Mouse (Mus musculus) kidney, postnatal 14 days (tissue): ENCODE results near the gene Schip1.

Source experiments
- DNase-seq: peaks from one replicate; pipeline ENCODE4 v3.0.0; 2022; ENCODE audit warnings: mixed read lengths

Schip1 gene

DNA sequence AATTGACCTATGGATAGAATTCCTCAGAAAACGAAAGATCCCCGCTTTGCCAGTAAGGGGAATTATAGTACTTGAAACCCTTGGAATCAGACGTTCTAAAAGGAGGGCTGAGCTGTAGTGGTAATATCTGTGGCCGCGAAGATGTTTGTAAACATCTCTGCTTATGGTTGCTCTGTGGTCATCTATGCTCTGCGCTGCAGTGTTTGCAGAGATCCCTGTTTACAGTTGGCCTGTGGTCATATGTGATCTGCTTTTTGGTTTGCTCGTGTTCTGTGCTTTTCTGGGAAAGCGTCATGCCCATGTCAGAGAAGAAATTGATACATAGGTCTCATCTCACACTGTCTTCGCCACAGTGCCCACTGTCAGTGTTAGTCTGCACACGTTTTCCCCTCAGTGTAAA is 528.0 kb downstream of the Schip1 start:
- no peak for DNase-seq

DNA sequence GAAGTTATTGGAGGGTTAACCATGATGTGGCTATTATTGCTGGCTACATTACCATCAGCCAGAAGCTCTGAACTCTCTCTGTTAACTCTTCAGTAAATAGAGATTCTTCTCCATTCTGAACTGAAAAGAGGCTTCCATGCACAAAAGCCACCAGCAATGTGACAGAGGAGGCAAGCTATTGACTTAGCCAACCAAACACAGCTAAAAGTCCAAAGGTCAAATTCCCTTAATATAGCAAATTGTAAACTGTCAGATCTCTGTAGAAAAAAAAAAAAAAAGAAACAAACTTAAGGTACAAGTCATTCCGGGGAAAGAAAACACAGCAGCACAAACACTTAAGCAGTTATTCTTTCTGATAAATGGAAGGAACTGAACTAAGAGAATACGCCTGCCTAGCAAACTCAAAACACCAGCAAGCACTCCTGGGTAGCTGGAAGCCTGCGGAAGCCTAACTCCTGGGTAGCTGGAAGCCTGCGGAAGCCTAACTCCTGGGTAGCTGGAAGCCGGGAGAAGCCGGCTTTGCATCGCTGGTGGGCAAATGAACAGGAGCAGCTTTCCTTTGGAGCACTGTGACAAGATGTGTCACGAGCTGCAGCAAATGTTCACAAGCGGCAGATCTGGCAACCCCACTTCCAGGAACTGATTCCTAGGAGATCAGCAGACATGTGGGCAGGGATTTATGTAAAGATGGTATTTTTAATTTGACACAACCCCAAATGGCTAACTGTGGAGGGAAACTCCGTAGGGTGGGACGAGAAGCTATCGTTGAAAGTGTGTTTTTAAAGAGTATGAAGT is 528.7 kb downstream of the Schip1 start:
- DNase-seq = no peak

DNA sequence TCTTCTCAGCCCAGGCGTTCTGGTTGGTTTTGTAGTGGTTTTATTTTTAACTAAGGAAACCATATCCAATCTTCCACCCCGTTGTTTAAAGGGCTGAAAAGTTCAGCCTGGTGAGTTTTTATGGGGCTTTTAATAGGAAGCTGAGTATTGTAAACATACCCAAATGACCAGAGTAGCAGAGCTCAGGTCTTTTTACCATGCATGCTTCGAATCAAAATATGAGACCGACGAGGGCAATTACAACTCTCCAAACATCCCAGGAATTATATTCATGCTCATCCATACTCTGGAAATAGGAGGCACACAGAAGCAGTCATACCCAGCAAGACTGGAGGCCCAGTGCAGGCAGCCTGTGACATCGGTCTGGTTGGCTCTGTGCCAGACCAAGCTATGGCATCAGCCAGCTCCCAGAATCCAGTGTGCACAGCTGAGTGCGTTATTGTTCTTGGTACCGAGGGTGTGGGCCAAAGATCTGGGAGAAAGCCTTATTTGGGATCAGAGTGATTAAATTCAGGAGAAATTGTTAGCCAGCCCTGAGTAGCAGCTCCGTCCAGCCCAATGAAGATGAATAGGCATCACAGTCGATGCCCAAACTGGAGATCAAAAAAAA is 530.8 kb downstream of the Schip1 start:
- DNase-seq = no peak

DNA sequence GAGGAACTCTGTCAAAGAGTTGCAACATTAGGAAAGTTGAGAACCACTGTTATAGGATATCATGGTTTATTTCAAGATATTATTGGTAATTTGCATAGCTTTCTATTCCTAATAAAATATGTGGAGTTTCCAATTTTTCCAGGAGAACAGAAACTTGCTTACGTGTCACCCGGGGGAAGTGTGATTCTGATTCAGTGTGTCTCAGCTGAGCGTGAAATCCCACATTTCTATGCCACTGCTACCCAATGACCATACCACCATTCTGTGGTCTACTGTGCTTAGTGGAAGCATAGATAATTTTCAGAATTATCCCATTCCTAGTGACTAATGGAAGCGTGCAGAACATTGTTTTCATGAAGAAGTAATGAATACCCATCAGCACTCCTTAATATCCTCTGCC is 532.3 kb downstream of the Schip1 start:
- DNase-seq = no peak

DNA sequence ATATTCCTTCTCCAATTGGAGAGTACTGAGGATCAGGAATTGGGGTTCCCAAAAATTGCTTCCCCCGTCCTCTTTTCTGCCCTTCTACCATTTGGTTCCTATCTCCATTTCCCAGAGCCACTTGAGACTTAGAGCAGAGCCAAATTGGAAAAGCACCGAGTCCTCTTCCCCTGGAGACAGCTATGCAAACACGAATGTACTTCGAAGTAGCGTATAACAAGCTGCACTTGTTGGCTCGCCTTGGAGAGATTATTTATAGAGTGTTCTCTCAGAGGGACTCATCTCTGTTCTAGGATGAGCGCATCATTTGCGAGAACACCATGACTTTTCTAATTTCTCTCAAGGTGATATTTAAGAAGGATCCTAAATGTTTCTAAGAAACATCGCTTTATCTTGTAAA is 538.3 kb downstream of the Schip1 start:
- no peak for DNase-seq

DNA sequence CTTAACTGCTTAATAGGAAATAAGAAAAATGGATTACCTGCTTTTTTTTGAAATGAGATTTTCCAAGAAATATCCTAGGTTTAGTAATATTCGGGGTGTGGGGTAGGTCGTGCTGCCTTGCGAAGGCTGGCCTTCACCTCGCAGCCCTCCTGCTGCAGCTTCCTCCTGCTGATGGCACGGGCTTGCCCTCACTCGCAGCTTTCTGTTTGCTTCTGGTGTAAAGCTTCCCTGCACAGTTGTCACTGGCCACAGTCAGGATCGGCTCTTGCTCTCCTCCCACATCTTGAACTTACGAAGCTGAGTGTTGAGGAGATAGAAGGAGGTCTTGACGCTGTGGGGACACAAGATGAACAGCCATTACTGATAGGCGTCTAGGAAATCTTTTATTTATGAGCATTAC is 539.9 kb downstream of the Schip1 start:
- no peak for DNase-seq

DNA sequence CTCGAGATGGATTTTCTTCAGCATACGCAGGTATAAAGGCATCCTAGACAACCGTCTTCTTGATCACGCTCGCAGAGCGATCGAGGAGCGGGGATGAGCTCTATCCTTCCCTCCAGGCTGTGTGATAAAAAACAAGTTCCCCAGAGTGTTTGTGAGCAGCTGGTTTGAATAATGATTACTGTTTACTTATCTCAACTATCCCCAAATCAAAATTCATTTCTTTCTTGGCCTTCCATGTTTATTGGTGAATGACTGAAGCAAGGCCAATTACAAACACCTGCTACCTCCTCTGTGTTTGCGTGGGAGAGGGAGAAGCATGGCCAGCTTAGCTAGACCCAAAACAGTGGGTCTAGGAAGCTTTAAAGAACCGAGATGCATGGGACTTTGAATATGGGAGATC is 540.4 kb downstream of the Schip1 start:
- DNase-seq = no peak

DNA sequence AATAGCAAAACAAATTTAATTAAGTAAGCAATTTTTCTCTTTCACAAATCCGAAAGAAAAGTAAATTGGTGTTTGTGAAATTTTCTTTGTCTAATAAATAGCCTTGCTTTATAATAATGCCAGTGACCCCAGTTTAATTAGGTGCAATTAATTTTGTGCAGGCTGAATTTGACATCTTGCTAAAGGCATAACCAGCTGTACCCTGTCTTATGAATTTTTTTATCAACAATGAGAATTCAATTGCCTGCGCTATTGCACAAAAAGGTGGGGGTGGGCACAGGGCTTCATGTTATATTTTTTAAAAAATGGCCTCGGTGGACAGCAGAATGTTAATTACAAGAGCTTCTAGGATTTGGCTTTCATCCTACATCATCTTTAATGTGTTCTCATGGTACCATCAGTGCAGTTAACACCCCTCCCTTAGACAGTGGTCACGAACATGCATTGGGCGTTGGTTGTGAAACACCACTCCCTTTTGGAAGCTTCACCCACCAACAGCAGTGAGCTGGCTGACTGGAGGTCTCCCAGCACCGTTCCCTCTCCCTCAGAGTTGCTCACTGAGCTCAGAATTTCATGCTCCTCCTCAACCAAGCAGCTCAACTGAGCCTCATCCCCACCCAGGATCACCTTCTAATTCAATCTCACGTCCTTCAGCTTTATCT is 541.5 kb downstream of the Schip1 start:
- no peak for DNase-seq

DNA sequence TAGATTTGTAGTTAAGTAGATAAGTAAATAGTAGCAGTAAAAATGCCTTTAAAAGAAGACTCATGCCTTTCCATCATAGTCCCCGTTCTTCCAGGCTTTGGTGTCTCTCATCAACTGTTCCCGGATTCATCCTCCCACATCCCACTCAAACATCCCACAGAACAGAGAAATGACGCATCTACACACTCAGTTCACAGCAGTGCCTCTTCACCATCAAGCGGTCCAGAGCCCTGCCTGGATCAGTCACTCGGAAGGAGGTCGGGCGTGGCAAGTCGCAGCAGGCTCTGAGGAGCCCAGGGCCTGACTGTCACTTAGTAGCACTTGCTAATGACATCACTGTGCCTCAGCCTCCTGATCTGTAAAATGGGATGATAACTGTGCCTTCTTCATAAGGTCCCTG is 542.1 kb downstream of the Schip1 start:
- no peak for DNase-seq

DNA sequence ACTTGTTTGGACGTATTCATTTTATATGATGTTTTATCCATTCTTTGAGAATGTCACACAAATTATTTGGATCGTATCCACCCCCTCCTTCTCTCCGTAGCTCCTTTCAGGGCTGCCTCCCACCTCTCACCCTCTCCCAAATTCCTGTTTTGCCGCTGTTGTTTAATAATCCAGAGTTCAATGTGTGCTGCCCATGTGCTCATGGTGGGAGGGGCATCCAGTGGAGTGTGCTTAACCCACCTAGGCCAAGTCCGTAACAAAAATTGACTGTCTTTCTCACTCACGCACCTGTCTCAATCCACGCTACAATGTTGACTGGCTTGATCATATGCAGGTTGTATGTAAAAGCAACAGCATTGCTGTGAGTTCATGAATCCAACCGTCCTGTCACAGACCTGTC is 542.7 kb downstream of the Schip1 start:
- DNase-seq = no peak

DNA sequence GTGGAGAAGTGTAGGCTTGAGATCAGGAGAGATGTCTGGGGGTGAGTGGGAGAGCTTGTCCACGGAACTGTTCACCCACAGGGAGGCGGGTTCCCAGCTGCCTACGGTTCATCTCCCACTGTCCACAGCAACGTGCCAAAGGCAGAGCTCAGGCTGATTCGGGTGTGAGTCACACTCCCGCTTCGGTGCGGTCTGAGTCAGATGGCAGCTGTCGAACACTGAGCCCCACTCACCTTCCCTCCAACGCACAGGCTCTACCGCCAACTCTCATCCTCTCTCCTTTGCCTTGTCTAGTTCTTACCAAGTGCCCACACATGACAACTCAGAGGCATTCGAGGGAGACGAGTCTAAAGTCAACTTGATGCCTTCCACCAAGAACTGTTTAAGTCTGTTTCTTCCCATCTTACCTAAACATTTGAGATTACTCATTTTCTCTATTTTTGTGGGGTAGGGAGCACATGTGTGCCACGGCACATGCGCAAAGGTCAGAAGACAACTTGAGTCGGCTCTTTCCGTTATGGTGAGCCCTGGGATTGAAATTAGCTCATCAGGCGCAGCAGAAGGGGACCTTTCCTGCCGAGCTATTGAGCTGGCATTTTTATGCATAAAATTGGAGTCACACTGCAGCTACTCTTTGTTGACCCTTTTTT is 544.4 kb downstream of the Schip1 start:
- no peak for DNase-seq

DNA sequence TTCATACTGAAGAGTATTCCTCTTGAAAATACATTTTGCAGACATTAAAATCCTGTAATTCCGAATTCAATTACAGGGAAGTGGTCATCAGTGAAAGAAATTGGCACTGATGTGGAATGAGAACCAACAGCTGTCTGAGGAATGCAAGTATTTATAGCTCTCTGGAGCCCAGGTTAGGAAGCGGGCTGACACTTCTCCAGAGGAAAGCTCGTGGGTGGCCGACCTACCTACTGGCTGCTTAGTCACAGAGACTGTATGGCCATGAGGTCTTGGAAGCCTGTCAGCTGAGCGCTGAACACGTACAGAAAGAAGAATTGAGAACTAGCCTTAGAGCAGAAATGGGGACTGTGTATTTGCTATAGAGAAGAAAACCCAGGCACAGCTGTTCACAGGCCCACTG is 545.4 kb downstream of the Schip1 start:
- no peak for DNase-seq

DNA sequence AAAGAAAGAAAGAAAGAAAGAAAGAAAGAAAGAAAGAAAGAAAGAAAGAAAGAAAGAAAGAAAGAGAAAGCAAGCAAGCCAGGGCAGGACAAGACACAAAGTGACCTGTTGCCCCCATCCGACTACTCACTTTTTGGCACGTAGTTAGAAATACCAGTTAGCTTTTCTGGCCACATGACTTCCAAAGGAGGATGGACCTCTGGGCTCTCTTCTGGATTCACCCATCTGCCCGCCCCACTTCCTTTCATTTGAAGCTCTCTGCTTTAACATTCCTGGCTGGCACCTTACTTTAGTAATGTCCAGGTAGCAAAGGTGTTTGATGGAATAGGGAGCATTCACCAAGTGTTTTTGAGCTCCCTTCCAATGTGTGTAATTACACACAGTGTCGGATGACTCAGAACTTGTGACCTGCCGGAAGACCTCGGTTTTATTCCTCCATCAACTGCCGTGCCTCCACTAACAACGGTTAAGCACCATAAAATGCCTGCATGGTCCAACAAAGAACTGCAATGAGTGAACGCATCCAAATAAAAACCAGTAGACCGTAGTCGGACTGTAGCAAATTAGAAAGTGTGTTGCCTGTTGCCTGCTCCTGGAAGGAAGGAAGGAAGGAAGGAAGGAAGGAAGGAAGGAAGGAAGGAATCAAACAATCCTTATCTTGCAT is 546.1 kb downstream of the Schip1 start:
- DNase-seq = peak; percentile 42

DNA sequence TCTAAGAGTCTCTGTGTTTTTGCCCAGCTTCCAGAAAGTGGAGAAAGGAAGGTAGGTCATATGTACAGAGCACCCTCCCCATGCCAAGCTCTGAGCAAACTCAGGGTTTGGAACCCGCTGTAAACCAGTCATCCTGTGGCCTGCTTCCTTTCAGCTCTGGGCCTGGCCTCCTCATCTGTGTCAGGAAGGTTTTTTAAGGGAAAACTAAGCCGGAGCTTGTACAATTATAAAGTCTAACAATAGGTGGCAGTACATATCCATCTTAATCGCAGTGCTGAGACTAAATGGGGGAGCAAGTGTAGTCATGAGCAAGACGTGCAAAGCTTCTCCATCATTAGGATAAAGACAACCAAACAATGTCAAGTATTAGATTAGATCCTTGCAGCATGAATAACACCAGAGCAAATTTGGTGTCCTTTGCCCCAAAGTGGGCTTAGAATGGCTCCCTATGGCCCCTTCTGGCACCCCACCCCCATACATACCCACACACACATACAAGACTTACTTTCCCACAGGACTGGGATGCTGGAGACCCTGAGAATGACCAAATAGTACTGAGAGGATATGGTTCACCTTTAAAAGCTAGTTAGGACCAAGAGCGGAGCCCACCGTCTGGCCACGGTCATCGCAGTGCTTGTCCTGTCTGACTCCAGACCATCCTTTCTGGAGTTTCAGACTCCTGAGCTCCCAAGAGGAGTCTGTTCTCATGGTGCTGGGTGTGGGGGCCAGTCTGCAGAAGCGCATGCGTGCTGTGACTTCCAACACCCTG is 550.6 kb downstream of the Schip1 start:
- peak; percentile 34 for DNase-seq

DNA sequence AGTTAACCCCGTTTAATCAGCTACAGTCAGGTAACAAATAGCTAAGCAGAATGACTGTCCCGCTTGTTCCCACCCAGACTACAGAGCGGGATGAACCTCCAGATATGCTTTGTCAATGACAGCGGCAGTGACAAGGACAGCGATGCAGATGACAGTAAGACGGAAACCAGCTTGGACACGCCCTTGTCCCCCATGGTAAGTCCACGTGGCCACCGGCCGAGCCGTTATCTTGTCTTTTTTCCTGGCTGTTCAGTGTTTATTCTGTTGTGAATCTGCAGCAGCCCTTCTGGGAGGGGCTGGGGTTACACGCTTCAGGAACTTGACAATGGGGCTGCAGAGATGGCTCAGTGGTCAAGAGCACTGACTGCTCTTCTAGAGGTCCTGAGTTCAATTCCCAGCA is 551.8 kb downstream of the Schip1 start:
- no peak for DNase-seq

DNA sequence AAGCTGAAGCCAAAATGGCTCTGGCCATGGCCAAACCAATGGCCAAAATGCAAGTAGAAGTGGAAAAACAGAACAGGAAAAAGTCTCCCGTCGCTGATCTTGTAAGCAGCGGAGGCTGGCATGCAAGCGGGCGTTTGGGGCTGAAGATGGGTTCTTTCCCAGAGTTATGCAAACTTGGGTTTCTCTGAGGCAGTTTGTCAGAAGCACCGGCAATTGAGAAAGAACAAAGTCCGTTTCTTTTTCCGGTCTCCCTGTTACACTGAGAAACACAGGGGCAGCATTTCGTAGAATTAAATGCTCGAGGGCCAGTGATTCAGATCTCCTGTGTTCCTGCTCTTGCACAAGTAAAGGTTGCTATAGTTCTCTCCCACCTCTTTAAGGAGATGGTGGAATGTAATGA is 553.1 kb downstream of the Schip1 start:
- no peak for DNase-seq

DNA sequence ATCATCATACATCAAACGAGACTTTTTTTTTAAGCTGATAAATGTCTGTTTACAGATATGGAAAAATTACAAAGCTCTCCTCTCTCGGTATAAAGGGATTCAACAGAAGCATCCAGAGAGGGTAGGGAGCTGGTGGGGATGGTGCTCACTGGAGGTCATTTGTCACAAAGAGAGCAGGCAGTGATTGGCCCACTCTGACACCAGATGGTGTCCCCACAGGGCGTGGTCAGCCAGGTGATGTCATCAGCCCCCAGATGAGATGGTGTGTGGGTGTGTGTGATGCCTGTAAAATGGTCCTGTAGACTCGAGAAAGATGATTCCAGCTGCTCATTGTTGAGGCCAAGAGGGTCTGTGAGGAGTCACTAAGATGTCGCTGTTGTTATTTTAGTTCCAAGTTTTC is 554.5 kb downstream of the Schip1 start:
- no peak for DNase-seq

DNA sequence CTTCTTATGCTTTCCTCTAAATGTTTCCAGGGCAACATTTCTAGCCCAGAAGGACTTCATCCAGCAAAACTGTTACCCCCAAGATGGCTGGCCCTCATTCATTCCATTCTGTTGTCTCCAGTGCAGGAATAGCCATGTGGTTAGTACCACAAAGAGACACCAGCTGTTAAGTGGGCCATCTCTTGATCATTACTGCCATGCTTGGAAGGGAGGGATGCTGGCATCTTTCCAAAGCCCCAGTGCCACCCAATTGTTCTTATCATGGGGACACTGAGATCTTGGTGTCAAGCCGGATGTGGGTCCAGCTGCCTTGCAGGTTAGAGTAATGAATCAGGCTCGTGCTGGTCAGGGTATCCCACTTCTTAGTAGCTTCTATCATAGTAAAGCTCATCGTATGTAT is 557.4 kb downstream of the Schip1 start:
- no peak for DNase-seq

DNA sequence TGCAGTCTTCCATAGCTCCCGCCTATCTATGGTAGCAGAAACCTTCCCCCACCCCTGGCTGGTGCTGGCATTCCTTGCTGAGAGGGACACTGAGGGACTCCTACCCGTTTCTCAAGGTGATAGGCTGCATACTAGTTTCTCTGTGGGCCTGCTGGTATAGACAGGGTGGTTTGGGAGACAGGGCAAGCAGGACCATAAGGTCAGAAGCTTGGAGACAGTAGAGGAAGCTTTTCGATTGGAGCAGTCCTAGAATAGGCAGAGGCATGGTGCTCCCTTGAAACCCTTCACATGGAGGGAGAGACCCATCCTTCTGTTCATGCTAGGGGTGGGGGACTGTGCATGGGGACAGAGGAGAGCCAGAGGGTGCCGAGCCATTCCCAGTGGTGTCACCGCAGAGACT is 558.4 kb downstream of the Schip1 start:
- DNase-seq = no peak

DNA sequence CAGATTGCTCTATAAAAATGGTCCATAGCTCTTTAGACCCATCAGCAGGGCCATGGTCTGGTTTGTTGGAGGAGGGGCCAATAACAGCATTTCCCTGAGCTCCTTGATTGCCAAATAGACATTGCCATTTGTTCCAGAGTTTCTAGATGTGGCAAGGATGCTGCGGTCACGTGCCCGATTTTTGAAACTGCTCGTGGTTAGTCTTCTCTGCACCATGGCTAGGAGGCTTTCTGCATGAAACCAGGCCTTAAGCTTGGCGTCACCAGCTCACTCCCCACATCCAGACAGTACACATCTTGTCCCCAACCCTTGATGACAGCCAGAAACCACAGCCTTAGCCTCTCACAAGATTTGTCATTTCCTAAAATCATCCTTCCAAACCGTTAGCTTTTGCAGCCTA is 559.9 kb downstream of the Schip1 start:
- DNase-seq = no peak

DNA sequence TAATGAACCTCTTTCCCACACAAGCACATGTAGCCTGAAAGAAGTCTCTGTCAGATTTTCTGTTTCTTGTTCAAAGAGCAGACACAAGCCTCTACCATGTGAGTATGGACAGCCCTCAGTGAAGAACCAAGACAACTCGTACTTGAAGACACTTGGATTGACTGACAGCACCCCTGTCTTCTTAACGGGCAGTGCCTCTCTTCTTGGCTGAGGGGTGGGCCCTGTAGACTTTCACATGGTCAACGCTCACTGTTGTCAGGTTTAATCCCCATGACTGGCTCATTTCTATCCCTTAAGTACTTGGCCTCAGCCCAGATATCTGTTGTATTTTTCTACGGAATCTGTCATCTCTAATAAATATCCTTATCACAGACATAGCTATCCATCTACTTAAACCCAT is 565.7 kb downstream of the Schip1 start:
- no peak for DNase-seq

DNA sequence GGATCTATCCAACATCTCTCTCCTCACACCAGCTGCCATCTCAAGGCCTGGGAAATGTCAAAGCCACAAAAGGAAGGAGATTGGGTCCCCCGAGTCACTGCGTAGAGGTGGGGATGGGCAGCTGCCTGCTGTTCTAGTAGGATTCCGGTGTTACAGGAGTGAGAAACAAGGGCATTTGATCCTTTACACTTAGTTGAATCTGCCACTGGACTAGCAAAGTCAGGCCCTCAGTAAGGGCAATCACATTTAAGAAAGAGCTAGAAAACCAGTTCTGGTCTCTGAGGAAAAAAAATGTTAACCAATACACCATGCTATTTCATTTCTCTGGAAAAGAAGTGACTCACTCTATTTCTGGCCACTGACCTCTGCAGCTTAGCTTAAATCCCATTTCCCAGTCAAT is 566.2 kb downstream of the Schip1 start:
- no peak for DNase-seq

DNA sequence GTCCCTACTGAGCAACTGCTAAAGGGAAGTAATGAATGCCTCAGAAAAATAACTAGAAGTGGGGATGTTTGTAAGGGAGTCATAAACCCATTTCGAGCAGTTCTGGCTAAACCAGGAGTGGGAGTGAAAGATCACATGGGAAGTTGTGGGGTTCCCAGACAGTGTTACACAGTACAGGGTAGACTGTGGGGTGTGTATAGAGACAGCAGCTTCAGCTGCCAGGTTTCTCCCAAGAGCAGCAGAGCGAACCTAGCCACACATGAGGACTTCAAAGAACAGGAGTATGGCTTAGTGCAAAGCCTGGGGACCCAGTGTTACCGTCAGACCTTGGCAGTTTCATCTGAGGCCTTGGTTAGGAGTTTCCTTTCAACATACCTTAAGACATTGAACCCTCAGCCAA is 568.1 kb downstream of the Schip1 start:
- no peak for DNase-seq
